Mouse (Mus musculus) heart, embryonic 11.5 days (tissue): Measurements from ENCODE around the gene Pafah1b1. TPM values are rescaled to one million over a fixed set of nuclear protein-coding genes. Genes with fewer than 3 reads are reported as not detected.

Experiments used
- ATAC-seq: fragments of 200-750 bp; cut with Nextera tagmentation; replicated peaks from 2 replicates; pipeline ENCODE4 v1.8.0; 2017; ENCODE audit warnings: moderate library complexity; ENCODE audit not compliant: insufficient number of reproducible peaks, low FRiP score, low TSS enrichment
- H3K27ac ChIP-seq: fragments of 300-500 bp; sonication (generic); 2 replicates; pipeline ENCODE4 v1.5.1; 2014; ENCODE audit warnings: mild to moderate bottlenecking, low read depth, low read length
- H3K27me3 ChIP-seq: fragments of 300-500 bp; sonication (generic); 2 replicates; pipeline ENCODE4 v1.6.1; 2014; ENCODE audit warnings: mild to moderate bottlenecking, low read length, mixed read lengths; ENCODE audit not compliant: control insufficient read depth, insufficient read depth
- H3K36me3 ChIP-seq: fragments of 300-500 bp; sonication (generic); 2 replicates; pipeline ENCODE4 v1.6.1; 2014; ENCODE audit warnings: mild to moderate bottlenecking, low read length, moderate library complexity, mixed read lengths; ENCODE audit not compliant: control insufficient read depth, insufficient read depth
- H3K4me1 ChIP-seq: fragments of 300-500 bp; sonication (generic); 2 replicates; pipeline ENCODE4 v1.6.1; 2014; ENCODE audit warnings: low read length; ENCODE audit not compliant: control insufficient read depth, insufficient read depth
- H3K4me2 ChIP-seq: fragments of 300-500 bp; sonication (generic); 2 replicates; pipeline ENCODE4 v1.6.1; 2014; ENCODE audit warnings: mild to moderate bottlenecking, moderate library complexity
- H3K4me3 ChIP-seq: fragments of 300-500 bp; sonication (generic); 2 replicates; pipeline ENCODE4 v1.5.1; 2014; ENCODE audit warnings: low read depth, low read length
- H3K9ac ChIP-seq: fragments of 300-500 bp; sonication (generic); 2 replicates; pipeline ENCODE4 v1.6.1; 2014; ENCODE audit warnings: mild to moderate bottlenecking, low read depth, low read length, moderate library complexity
- H3K9me3 ChIP-seq: fragments of 300-500 bp; sonication (generic); replicated peaks from 2 replicates; pipeline ENCODE4 v1.6.1; 2016; ENCODE audit warnings: low read length; ENCODE audit not compliant: control insufficient read depth
- WGBS: fragments of 180-500 bp; shearing (Covaris S2); extraction: QIAGEN DNeasy Blood & Tissue Kit; methylation state at CpG from one replicate; pipeline ENCODE4 v1.1.7; 2014; ENCODE audit not compliant: insufficient replicate concordance; 5-methylcytosine and 5-hydroxymethylcytosine counted together
- polyA plus RNA-seq: library from polyadenylated mRNA; unstranded; fragments of >200 nt; fragmentation: Nextera tagmentation; extraction: Ambion mirVana; gene quantifications from 2 replicates; pipeline ENCODE4 v1.2.1, GENCODE M21; 2014

Gene Pafah1b1
- polyA plus RNA-seq, 1 experiment from 2014 or later = 79.6 TPM

DNA sequence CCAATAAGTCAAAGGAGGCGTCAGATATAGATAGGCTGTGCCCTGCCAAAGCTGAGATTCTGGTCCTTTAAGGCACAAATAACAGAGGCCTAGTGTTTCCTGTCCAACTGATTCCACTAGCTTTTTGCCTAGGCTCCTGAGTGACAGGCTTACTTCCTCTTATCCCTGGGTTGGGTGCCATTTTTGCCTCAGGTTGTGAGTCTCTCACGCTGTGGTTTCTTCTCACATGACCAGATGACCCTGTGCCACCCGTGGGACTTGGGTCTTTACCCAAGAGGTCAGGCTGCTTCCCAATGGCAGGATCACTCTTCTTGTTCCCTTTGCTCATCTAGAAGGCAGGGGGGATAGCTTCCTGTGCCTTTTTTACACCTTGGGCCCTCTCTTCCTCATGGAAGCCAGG lies 60.2 kb downstream of the Pafah1b1 start:
- no peak overlapping the region for H3K9ac ChIP-seq
- peaks cover 71% of the 10 kb centered on the region for H3K36me3 ChIP-seq
- no peak overlapping the region for H3K4me3 ChIP-seq
- H3K4me2 ChIP-seq = no peak overlapping the region
- H3K27ac ChIP-seq = no peak overlapping the region
- no peaks in the 10 kb centered on the region for H3K27me3 ChIP-seq
- no peaks in the 10 kb centered on the region for H3K4me1 ChIP-seq
- H3K9me3 ChIP-seq = no peaks in the 10 kb centered on the region
- 86% methylated on average over 3 of the region's 3 CpGs for WGBS
- no peak for ATAC-seq

DNA sequence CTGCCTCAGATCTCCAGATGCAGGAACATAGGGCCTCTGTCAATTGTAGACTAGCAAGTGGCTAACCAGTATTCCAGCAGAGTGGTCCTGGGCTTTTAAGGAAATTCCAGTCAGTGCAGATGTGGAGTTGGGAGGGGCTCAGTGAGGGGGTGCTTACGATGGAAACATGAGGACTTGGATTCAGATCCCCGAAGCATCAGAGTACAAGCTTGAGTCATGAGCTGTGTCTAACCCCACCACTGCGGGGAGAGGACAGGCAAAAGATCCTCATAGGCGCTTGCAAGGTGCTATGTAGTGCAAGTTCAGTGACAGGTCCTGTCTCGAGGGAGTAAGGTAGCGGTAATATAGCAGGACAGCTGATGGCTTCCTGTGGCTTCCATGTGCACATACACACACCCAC lies 62.2 kb downstream of the Pafah1b1 start:
- H3K4me3 ChIP-seq = no peak overlapping the region
- WGBS = 86% methylated on average over 6 of the region's 6 CpGs
- no peak overlapping the region for H3K9ac ChIP-seq
- no peaks in the 10 kb centered on the region for H3K4me1 ChIP-seq
- H3K27ac ChIP-seq = no peak overlapping the region
- H3K36me3 ChIP-seq = peaks cover 80% of the 10 kb centered on the region
- ATAC-seq = no peak
- H3K27me3 ChIP-seq = no peaks in the 10 kb centered on the region
- H3K9me3 ChIP-seq = peaks cover 3% of the 10 kb centered on the region; the same call in 1 of the 2 replicates
- no peak overlapping the region for H3K4me2 ChIP-seq

DNA sequence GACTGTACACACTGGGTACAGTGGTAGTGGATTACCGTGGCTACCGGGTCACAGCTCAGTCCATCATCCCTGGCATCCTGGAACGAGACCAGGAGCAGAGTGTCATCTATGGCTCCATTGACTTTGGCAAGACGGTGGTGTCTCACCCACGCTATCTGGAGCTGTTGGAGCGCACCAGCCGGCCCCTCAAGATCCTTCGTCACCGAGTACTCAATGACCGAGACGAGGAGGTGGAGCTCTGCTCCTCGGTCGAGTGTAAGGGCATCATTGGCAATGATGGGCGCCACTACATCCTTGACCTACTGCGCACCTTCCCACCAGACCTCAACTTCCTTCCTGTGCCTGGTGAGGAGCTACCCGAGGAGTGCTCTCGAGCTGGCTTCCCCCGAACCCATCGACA lies 62.8 kb downstream of the Pafah1b1 start:
- Histone ChIP-seq H3K27me3 (no peaks in the 10 kb centered on the region), H3K36me3 (peaks cover 80% of the 10 kb centered on the region), H3K9ac (no peak overlapping the region), H3K27ac (no peak overlapping the region), H3K4me3 (no peak overlapping the region), H3K4me2 (no peak overlapping the region), H3K4me1 (no peaks in the 10 kb centered on the region), H3K9me3 (peaks cover 3% of the 10 kb centered on the region; the same call in 1 of the 2 replicates)
- ATAC-seq = no peak
- 92% methylated on average over 19 of the region's 19 CpGs for whole genome bisulfite sequencing

DNA sequence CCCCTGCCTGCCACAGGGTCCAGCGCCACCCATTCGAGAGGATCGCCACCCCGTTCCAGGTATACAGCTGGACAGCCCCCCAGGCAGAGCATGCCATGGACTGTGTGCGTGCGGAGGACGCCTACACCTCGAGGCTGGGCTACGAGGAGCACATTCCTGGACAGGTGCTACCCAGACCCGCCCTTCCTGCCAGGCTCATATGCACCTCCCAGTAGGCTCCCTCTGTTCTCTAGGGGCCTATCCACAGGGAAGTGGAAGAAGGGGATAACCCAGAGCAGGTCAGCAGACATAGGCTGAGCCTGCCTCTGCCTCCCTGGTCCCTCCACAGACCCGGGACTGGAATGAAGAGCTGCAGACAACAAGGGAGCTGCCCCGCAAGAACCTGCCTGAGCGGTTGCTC lies 64.1 kb downstream of the Pafah1b1 start:
- peaks cover 72% of the 10 kb centered on the region for H3K36me3 ChIP-seq
- ATAC-seq = no peak
- WGBS = 93% methylated on average over 13 of the region's 13 CpGs

DNA sequence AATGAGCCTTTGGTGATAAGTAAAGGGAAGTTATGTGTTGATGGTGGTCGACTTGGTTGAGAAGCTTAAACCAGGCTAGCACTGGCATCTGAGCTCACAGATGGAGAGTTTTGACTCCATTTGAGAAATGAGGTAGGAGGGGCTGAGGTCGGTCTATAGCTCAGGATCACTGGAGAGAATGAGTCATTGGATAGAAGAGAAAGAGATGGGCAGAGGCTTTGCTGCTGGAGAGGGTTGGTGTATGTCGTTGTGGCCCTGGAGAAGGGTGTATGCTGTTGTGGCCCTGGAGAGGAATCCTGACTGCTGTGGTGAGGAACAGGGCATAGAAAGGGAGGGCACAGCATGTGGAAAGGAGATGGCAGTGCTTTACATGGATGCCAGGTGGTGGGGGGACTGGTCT lies 68.5 kb downstream of the Pafah1b1 start:
- Histone ChIP-seq H3K9ac (no peak overlapping the region), H3K9me3 (peaks cover 3% of the 10 kb centered on the region; the same call in 1 of the 2 replicates), H3K4me1 (peaks cover 39% of the 10 kb centered on the region), H3K36me3 (peaks cover 42% of the 10 kb centered on the region), H3K4me3 (no peak overlapping the region), H3K27ac (no peak overlapping the region), H3K27me3 (no peaks in the 10 kb centered on the region), H3K4me2 (no peak overlapping the region)
- ATAC-seq = no peak
- WGBS = 68% methylated on average over 3 of the region's 3 CpGs

More for the DNA sequence above, 64.1 kb downstream of the Pafah1b1 start:
- H3K4me1 ChIP-seq = no peaks in the 10 kb centered on the region
- H3K27me3 ChIP-seq = no peaks in the 10 kb centered on the region
- H3K27ac ChIP-seq = no peak overlapping the region
- no peak overlapping the region for H3K4me3 ChIP-seq
- no peak overlapping the region for H3K4me2 ChIP-seq
- H3K9ac ChIP-seq = no peak overlapping the region
- peaks cover 3% of the 10 kb centered on the region; the same call in 1 of the 2 replicates for H3K9me3 ChIP-seq

DNA sequence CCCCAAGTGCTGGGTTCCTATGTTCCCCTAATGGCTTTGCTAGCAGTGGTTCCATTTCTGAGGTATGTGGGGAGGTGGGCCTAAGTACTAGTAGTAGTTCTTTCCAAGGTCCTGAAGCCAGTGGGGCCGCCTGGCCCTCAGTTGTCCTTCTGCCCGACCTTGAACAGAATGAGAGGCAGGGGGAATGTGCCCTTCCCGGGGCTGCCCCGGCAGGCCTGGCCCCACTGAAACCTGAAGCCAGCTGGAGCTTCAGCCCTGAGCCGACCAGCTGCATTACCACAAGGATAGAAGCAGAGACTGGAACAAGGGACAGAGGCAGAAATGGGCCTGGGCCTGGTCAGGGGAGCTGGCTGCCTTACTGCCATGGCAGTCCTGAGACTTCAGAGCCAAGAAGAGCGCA lies 71.1 kb downstream of the Pafah1b1 start:
- WGBS = 49% methylated on average over 6 of the region's 6 CpGs
- no peak for ATAC-seq
- H3K27ac ChIP-seq = peak overlapping the region; percentile 90

DNA sequence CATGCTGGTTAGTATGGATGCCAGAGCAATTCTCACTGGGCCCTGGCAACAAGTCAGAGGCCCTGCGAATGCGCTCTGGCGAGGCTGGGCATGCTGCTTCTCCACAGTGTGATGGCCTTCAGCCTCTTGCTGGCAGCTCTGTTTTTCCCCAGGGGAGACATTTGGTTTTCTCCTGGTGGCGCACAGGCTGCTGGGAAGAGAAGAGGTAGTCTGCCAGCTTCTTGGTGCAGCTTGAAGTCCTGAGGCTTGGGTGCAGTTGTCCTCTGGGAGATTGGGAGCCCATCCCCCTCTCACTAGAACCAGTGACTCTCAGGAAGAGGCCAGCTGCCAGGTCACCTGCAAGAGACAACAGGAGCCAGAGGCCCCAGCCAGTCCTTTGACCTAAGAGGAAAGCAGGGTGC lies 71.7 kb downstream of the Pafah1b1 start:
- Histone ChIP-seq H3K27me3 (no peaks in the 10 kb centered on the region), H3K36me3 (peaks cover 12% of the 10 kb centered on the region), H3K27ac (peak overlapping the region; percentile 90), H3K4me1 (peaks cover 52% of the 10 kb centered on the region), H3K9me3 (peaks cover under 1% of the 10 kb centered on the region; the same call in 1 of the 2 replicates), H3K9ac (peak overlapping the region; percentile 66), H3K4me2 (peak overlapping the region; percentile 51), H3K4me3 (peak overlapping the region; percentile 18; the same call in 1 of the 2 replicates)
- 77% methylated on average over 4 of the region's 4 CpGs for WGBS
- ATAC-seq = no peak

More for the DNA sequence above, 71.1 kb downstream of the Pafah1b1 start:
- H3K27me3 ChIP-seq = no peaks in the 10 kb centered on the region
- H3K4me3 ChIP-seq = peak overlapping the region; percentile 18; the same call in 1 of the 2 replicates
- peak overlapping the region; percentile 51 for H3K4me2 ChIP-seq
- H3K9me3 ChIP-seq = peaks cover 3% of the 10 kb centered on the region; the same call in 1 of the 2 replicates
- peaks cover 17% of the 10 kb centered on the region for H3K36me3 ChIP-seq
- H3K4me1 ChIP-seq = peaks cover 52% of the 10 kb centered on the region
- H3K9ac ChIP-seq = peak overlapping the region; percentile 66

DNA sequence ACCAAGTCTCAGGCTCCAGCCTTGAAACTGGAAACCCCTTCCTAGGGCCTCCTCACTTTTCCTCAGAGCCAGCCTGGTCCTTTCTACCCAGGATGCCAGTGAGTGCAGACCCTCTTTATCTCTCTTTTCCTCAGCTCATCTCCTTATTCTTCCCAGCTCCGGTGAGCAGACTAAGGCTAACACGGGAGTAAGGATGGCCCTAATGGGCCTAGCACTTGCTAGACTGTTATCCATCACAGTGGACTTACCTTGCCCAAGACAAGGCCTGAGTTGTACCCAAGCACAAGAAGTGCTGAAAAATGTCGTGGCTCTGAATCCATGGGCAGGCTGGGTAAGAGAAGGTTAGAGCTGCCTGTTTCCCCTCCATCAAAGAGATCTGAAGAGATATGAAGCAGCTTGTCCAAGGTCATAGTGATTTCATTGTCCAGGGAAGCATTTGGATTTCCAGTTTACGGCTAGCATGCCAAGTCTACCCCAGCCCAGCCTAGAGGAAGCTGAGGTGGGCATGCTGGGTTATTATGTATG lies 73.8 kb downstream of the Pafah1b1 start:
- no peak for ATAC-seq
- Histone ChIP-seq H3K4me3 (peak overlapping the region; percentile 81), H3K4me2 (peak overlapping the region; percentile 85), H3K9ac (peak overlapping the region; percentile 91), H3K27ac (0 out of 2 replicates have a peak overlapping the region, but pooled peaks have one; percentile 29), H3K4me1 (peaks cover 52% of the 10 kb centered on the region), H3K27me3 (no peaks in the 10 kb centered on the region), H3K9me3 (no peaks in the 10 kb centered on the region), H3K36me3 (no peaks in the 10 kb centered on the region)
- WGBS = 38% methylated on average over 4 of the region's 4 CpGs
